Mouse (Mus musculus) G1E (cell line): ENCODE measurements around the gene Phf23.

ENCODE experiments used
- CTCF ChIP-seq: IDR thresholded peaks from 2 replicates; pipeline ENCODE4 v1.5.1; 2012; ENCODE audit warnings: low read depth, low read length, inconsistent platforms, mixed read lengths
- GATA1 ChIP-seq: IDR thresholded peaks from 2 replicates; pipeline ENCODE4 v1.6.1; 2012; ENCODE audit warnings: borderline replicate concordance, low read length, inconsistent platforms, mixed read lengths
- TAL1 ChIP-seq: conservative IDR thresholded peaks from 2 replicates; pipeline ENCODE4 v1.6.1; 2012; ENCODE audit warnings: low read depth, low read length, inconsistent platforms, mixed read lengths

DNA sequence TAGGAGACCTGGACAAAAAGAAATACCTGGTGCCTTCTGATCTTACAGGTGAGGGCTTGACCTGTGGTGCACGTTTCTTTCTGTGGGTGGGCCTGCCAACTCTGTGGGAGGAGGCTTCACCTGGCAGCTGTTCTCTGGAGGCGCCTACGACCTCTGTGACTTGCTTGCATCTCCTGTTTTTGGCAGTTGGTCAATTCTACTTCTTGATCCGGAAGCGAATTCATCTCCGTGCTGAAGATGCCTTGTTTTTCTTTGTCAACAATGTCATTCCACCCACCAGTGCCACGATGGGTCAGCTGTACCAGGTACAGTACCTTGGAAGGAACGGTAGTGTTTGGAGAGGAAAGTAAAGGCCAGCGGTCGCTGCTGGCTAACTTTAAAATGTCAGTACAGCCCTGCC, 3.2 kb upstream of the Phf23 start:
- no peak for TF ChIP-seq CTCF
- TF ChIP-seq GATA1, result no peak
- no peak for TF ChIP-seq TAL1
